ENCODE assay signal across 19 mouse cellular contexts in the genomic region with DNA sequence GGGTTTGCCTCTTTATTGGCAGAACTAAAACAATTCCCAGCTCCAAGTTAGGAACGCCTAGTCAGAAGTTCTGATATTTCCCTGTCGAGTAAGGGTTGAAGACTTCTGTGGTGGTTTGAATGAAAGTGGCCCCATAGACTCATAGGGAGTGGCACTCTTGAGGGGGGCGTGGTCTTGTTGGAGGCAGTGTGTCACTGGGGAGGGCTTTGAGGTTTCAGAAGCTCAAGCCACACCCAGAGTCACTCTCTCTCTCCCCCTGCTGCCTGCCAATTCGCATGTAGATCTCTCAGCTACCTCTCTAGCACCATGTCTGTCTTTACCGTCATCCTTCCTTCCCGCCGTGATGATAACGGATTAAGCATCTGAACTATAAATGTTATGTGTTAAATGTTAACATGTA. TPM values are rescaled to one million over a fixed set of nuclear protein-coding genes. Genes with fewer than 3 reads are reported as not detected.
DNase-seq lines count a peak whose midpoint lies in the region; ATAC-seq and TF ChIP-seq lines count a peak whose summit lies in the region.
"Had no signal": no experiment of that assay in that cellular context is flagged by ENCODE, and none has a peak within 500 bp of the region (broad histone marks: within the 10 kb centered on the region; RNA-seq: fewer than 3 reads in every experiment).

No protein-coding gene starts in this region.

- no peak overlapping the region for H3K4me2 ChIP-seq in liver, embryonic 14.5 days (ENCODE audit: low read depth)
- no peak overlapping the region for H3K4me2 ChIP-seq in liver, embryonic 12.5 days
- H3K4me2 ChIP-seq: kidney, embryonic 15.5 days; liver, embryonic 15.5 days had no signal

- H3K9ac ChIP-seq in liver, embryonic 14.5 days (replicated peaks): no peak overlapping the region
- no peak overlapping the region for H3K9ac ChIP-seq in liver, embryonic 12.5 days
- H3K9ac ChIP-seq: kidney, embryonic 15.5 days; liver, embryonic 15.5 days had no signal

- ATAC-seq in liver, embryonic 14.5 days (ENCODE audit: insufficient read depth): 0 out of 2 replicates have a peak, but pooled peaks have one; percentile 23
- no peak; the same call in 1 of the 2 replicates for ATAC-seq in liver, embryonic 12.5 days
- peak; percentile 71 for ATAC-seq in megakaryocyte-erythroid progenitor cell, adult 5-6 weeks (replicated peaks; ENCODE audit: low FRiP score, low TSS enrichment, poor library complexity, severe bottlenecking)
- ATAC-seq: forebrain, embryonic 16.5 days; hindbrain, postnatal 0 days; intestine, postnatal 0 days had no signal

- no peak overlapping the region for H3K27ac ChIP-seq in liver, embryonic 14.5 days
- H3K27ac ChIP-seq in liver, embryonic 12.5 days: no peak overlapping the region
- peak overlapping the region; percentile 79; the same call in 1 of the 2 replicates for H3K27ac ChIP-seq in limb, embryonic 10.5 days
- H3K27ac ChIP-seq: heart, adult 2 months; hindbrain, embryonic 10.5 days; hindbrain, postnatal 0 days; kidney, embryonic 15.5 days; liver, embryonic 15.5 days had no signal

- H3K27me3 ChIP-seq in liver, embryonic 14.5 days (ENCODE audit: control insufficient read depth, insufficient read depth, low read length): no peaks in the 10 kb centered on the region
- no peaks in the 10 kb centered on the region; the same call in 1 of the 2 replicates for H3K27me3 ChIP-seq in liver, embryonic 12.5 days (replicated peaks)
- H3K27me3 ChIP-seq in limb, embryonic 10.5 days (ENCODE audit: low read depth, poor library complexity, severe bottlenecking): peaks cover 30% of the 10 kb centered on the region
- H3K27me3 ChIP-seq: kidney, embryonic 15.5 days; liver, embryonic 15.5 days had no signal

- no peak for DNase-seq in liver, embryonic 14.5 days (ENCODE audit: low read depth in 3 of 3, low spot score in 3 of 3)
- DNase-seq in ZHBTc4 (ENCODE audit: low read depth, low spot score): peak; percentile 91
- DNase-seq in limb, embryonic 10.5 days (ENCODE audit: low spot score): no peak
- no peak for DNase-seq in frontal cortex, postnatal 25 days (ENCODE audit: low spot score in 2 of 2)
- no peak for DNase-seq in cerebellum, adult 9-10 months
- DNase-seq: adrenal gland, postnatal 36 days; cerebellum, adult 2 months; heart, adult 2 months; midbrain, embryonic 14.5 days; thymus, adult 2 months had no signal

- WGBS in liver, embryonic 14.5 days (ENCODE audit: insufficient replicate concordance): 80% methylated on average over 8 of the region's 8 CpGs
- 77% methylated on average over 8 of the region's 8 CpGs for WGBS in liver, embryonic 12.5 days (ENCODE audit: insufficient replicate concordance)
- 82% methylated on average over 8 of the region's 8 CpGs for WGBS in limb, embryonic 10.5 days

- H3K4me1 ChIP-seq in liver, embryonic 14.5 days (replicated peaks; ENCODE audit: control insufficient read depth in 2 of 2, insufficient read depth in 2 of 2, low read length in 1 of 2): no peaks in the 10 kb centered on the region
- H3K4me1 ChIP-seq in liver, embryonic 12.5 days: no peaks in the 10 kb centered on the region
- peaks cover 34% of the 10 kb centered on the region for H3K4me1 ChIP-seq in limb, embryonic 10.5 days
- H3K4me1 ChIP-seq: hindbrain, embryonic 10.5 days; kidney, embryonic 15.5 days; liver, embryonic 15.5 days had no signal

- no peak overlapping the region for H3K4me3 ChIP-seq in liver, embryonic 14.5 days (ENCODE audit: insufficient read depth in 1 of 2, low read depth in 2 of 2, low read length in 2 of 2)
- H3K4me3 ChIP-seq in liver, embryonic 12.5 days: no peak overlapping the region
- no peak overlapping the region for H3K4me3 ChIP-seq in limb, embryonic 10.5 days
- H3K4me3 ChIP-seq: heart, adult 2 months; hindbrain, embryonic 10.5 days; kidney, embryonic 15.5 days; liver, embryonic 15.5 days; myocyte had no signal

- no peak for TF ChIP-seq CTCF in liver, embryonic 14.5 days (IDR thresholded peaks at IDR 0.05; ENCODE audit: low read depth)

- TF ChIP-seq EP300 in liver, embryonic 14.5 days (IDR thresholded peaks at IDR 0.05; ENCODE audit: low read depth): no peak

- H3K36me3 ChIP-seq in liver, embryonic 14.5 days (replicated peaks; ENCODE audit: control insufficient read depth, insufficient read depth, low read depth): no peaks in the 10 kb centered on the region
- H3K36me3 ChIP-seq in liver, embryonic 12.5 days: no peaks in the 10 kb centered on the region
- H3K36me3 ChIP-seq in limb, embryonic 10.5 days: no peaks in the 10 kb centered on the region
- H3K36me3 ChIP-seq: hindbrain, embryonic 10.5 days; kidney, embryonic 15.5 days; liver, embryonic 15.5 days had no signal

- H3K9me3 ChIP-seq in liver, embryonic 14.5 days (ENCODE audit: control insufficient read depth, low read length): no peaks in the 10 kb centered on the region
- no peaks in the 10 kb centered on the region for H3K9me3 ChIP-seq in liver, embryonic 12.5 days (replicated peaks)
- H3K9me3 ChIP-seq in limb, embryonic 10.5 days (replicated peaks): no peaks in the 10 kb centered on the region; the same call in 1 of the 2 replicates
- H3K9me3 ChIP-seq: hindbrain, embryonic 10.5 days; kidney, embryonic 15.5 days; liver, embryonic 15.5 days had no signal

RNA-seq across cellular contexts. Expression of a gene that starts 19.5 kb away (rescaled TPM):
- 1.9 and 2.0 TPM in 2 replicates for polyA plus RNA-seq in liver, embryonic 14.5 days (2012; rRNA removed)
- 2.6 and 3.0 TPM in 2 replicates for polyA plus RNA-seq in liver, embryonic 14.5 days (2014; fragmentation: Nextera tagmentation; extraction: Ambion mirVana)
- polyA plus RNA-seq in liver, embryonic 12.5 days (2016; fragmentation: Nextera tagmentation; extraction: Ambion mirVana): 4.4 and 5.3 TPM in 2 replicates
- 10.0 and 12.9 TPM in 2 replicates for polyA plus RNA-seq in limb, embryonic 10.5 days (2016; fragmentation: Nextera tagmentation; extraction: Ambion mirVana)
- total RNA-seq in megakaryocyte-erythroid progenitor cell, adult 5-6 weeks (2014; fragmentation: Nextera tagmentation): 12.5 and 15.9 TPM in 2 replicates
- 14.2 and 21.6 TPM in 2 replicates for total RNA-seq in megakaryocyte-erythroid progenitor cell, adult 5-6 weeks (2017)
